Mouse (Mus musculus) lung, embryonic 15.5 days (tissue): ENCODE measurements around the gene Gm5475. TPM values are rescaled to one million over a fixed set of nuclear protein-coding genes. Genes with fewer than 3 reads are reported as not detected.

Experiments
- ATAC-seq: fragments of 200-750 bp; cut with Nextera tagmentation; 2 replicates; pipeline ENCODE4 v1.8.0; 2017; ENCODE audit warnings: moderate number of reproducible peaks, borderline replicate concordance; ENCODE audit not compliant: low FRiP score, low TSS enrichment; ENCODE audit errors: extremely low read depth
- H3K27ac ChIP-seq: fragments of 300-500 bp; sonication (generic); 2 replicates; pipeline ENCODE4 v1.5.1; 2015; ENCODE audit warnings: moderate library complexity, mild to moderate bottlenecking, inconsistent platforms
- H3K27me3 ChIP-seq: fragments of 300-500 bp; sonication (generic); 2 replicates; pipeline ENCODE4 v1.6.1; 2015; ENCODE audit warnings: inconsistent platforms
- H3K36me3 ChIP-seq: fragments of 300-500 bp; sonication (generic); 2 replicates; pipeline ENCODE4 v1.6.1; 2015; ENCODE audit warnings: inconsistent platforms
- H3K4me1 ChIP-seq: fragments of 300-500 bp; sonication (generic); 2 replicates; pipeline ENCODE4 v1.6.1; 2015; ENCODE audit warnings: inconsistent platforms
- H3K4me2 ChIP-seq: fragments of 300-500 bp; sonication (generic); 2 replicates; pipeline ENCODE4 v1.6.1; 2015; ENCODE audit warnings: inconsistent platforms, mild to moderate bottlenecking, moderate library complexity
- H3K4me3 ChIP-seq: fragments of 300-500 bp; sonication (generic); 2 replicates; pipeline ENCODE4 v1.5.1; 2015; ENCODE audit warnings: mild to moderate bottlenecking, inconsistent platforms
- H3K9ac ChIP-seq: fragments of 300-500 bp; sonication (generic); 2 replicates; pipeline ENCODE4 v1.6.1; 2015; ENCODE audit warnings: inconsistent platforms
- H3K9me3 ChIP-seq: fragments of 300-500 bp; sonication (generic); 2 replicates; pipeline ENCODE4 v1.6.1; 2016; ENCODE audit warnings: inconsistent platforms
- WGBS: fragments of 180-500 bp; shearing (Covaris S2); methylation state at CpG from one replicate; pipeline ENCODE4 v1.1.7; 2015; 5-methylcytosine and 5-hydroxymethylcytosine counted together
- polyA plus RNA-seq: library from polyadenylated mRNA; unstranded; fragments of >200 nt; fragmentation: Nextera tagmentation; extraction: Ambion mirVana; gene quantifications from 2 replicates; pipeline ENCODE4 v1.2.1, GENCODE M21; 2015

The Gm5475 gene
- polyA plus RNA-seq, 1 experiment from 2014 or later, result 0.06 TPM

GRCm38 (mm10) chr15:100458055-100458454 is 36.1 kb downstream of the Gm5475 start:
- no peaks in the 10 kb centered on the region for H3K4me1 ChIP-seq

GRCm38 (mm10) chr15:100460942-100461341 is 39.0 kb downstream of the Gm5475 start:
- Histone ChIP-seq H3K4me1 (no peaks in the 10 kb centered on the region), H3K36me3 (no peaks in the 10 kb centered on the region), H3K4me2 (peak overlapping the region; percentile 37), H3K4me3 (no peak overlapping the region), H3K9ac (no peak overlapping the region), H3K27ac (no peak overlapping the region), H3K27me3 (peaks cover 11% of the 10 kb centered on the region), H3K9me3 (no peaks in the 10 kb centered on the region)
- no peak; the same call in 1 of the 2 replicates for ATAC-seq
- 8% methylated on average over 12 of the region's 12 CpGs for WGBS

More at GRCm38 (mm10) chr15:100458055-100458454, 36.1 kb downstream of the Gm5475 start:
- no peaks in the 10 kb centered on the region for H3K9me3 ChIP-seq
- no peak overlapping the region for H3K27ac ChIP-seq
- ATAC-seq, result no peak
- H3K9ac ChIP-seq, result no peak overlapping the region
- H3K4me3 ChIP-seq, result no peak overlapping the region
- H3K36me3 ChIP-seq, result no peaks in the 10 kb centered on the region
- 38% methylated on average over 10 of the region's 10 CpGs for WGBS
- H3K4me2 ChIP-seq, result no peak overlapping the region
- H3K27me3 ChIP-seq, result peaks cover 11% of the 10 kb centered on the region

- H3K36me3 ChIP-seq, result no peaks in the 10 kb centered on the region
- peaks cover 11% of the 10 kb centered on the region for H3K27me3 ChIP-seq
- no peak overlapping the region for H3K27ac ChIP-seq
- WGBS, result 66% methylated on average over 9 of the region's 9 CpGs
- no peaks in the 10 kb centered on the region for H3K4me1 ChIP-seq
- no peak overlapping the region for H3K4me3 ChIP-seq
- no peak overlapping the region for H3K9ac ChIP-seq
- no peak overlapping the region for H3K4me2 ChIP-seq
- ATAC-seq, result no peak
- no peaks in the 10 kb centered on the region for H3K9me3 ChIP-seq
Measured at GRCm38 (mm10) chr15:100461646-100462045, 39.7 kb downstream of the Gm5475 start.

DNA sequence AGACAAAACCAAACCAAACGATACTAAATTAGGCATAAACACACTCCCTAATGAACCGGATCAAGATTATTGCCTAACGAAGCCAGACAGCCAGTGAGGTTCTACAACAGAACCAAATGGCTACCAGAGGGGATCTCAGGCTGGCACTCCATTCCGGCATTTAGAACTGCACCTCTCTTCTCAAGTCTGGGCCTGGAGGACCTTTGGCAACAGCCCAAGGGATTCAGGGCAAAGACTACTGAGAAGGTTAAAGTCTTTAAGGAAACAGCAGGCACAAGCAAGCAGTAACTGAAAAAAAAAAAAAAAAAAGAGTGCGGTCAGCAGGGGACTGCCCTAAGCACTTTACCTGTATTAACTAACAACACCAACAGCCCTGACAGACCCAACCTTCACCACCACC is 40.1 kb downstream of the Gm5475 start:
- Histone ChIP-seq H3K4me1 (no peaks in the 10 kb centered on the region), H3K27ac (no peak overlapping the region), H3K9me3 (no peaks in the 10 kb centered on the region), H3K4me2 (no peak overlapping the region), H3K4me3 (no peak overlapping the region), H3K36me3 (no peaks in the 10 kb centered on the region), H3K9ac (no peak overlapping the region), H3K27me3 (peaks cover 11% of the 10 kb centered on the region)
- 86% methylated on average over 5 of the region's 5 CpGs for WGBS
- ATAC-seq, result no peak

- Histone ChIP-seq H3K4me1 (peaks cover 8% of the 10 kb centered on the region), H3K27me3 (0 out of 2 replicates have a peak, but pooled peaks cover 6% of the 10 kb centered on the region), H3K4me3 (no peak overlapping the region), H3K9me3 (no peaks in the 10 kb centered on the region), H3K4me2 (no peak overlapping the region), H3K9ac (no peak overlapping the region), H3K27ac (no peak overlapping the region), H3K36me3 (no peaks in the 10 kb centered on the region)
- 22% methylated on average over 6 of the region's 6 CpGs for WGBS
- ATAC-seq, result no peak
Measured at GRCm38 (mm10) chr15:100463712-100464111, 41.8 kb downstream of the Gm5475 start.

- no peak overlapping the region for H3K4me3 ChIP-seq
- H3K9ac ChIP-seq, result no peak overlapping the region
- no peaks in the 10 kb centered on the region for H3K27me3 ChIP-seq
- H3K4me2 ChIP-seq, result no peak overlapping the region
- no peaks in the 10 kb centered on the region for H3K36me3 ChIP-seq
- WGBS, result 62% methylated on average over 2 of the region's 2 CpGs
- no peak for ATAC-seq
- peaks cover 20% of the 10 kb centered on the region for H3K4me1 ChIP-seq
- H3K9me3 ChIP-seq, result no peaks in the 10 kb centered on the region
- no peak overlapping the region for H3K27ac ChIP-seq
Measured at GRCm38 (mm10) chr15:100465432-100465831, 43.5 kb downstream of the Gm5475 start.

GRCm38 (mm10) chr15:100467738-100468137 is 45.8 kb downstream of the Gm5475 start:
- no peak overlapping the region for H3K9ac ChIP-seq
- 32% methylated on average over 8 of the region's 8 CpGs for WGBS
- peak overlapping the region; percentile 93; the same call in 1 of the 2 replicates for H3K4me2 ChIP-seq

GRCm38 (mm10) chr15:100468295-100469188 is 46.6 kb downstream of the Gm5475 start, which contains the start of gene Letmd1:
TSS of gene Letmd1 (plus strand) at chr15:100469023.
- Histone ChIP-seq H3K4me3 (peak within 1 kb of the TSS; percentile 83), H3K4me2 (peak within 1 kb of the TSS; percentile 93), H3K9ac (peak within 1 kb of the TSS; percentile 90), H3K27me3 (no peaks in the 10 kb centered on the region), H3K27ac (peak within 1 kb of the TSS; percentile 69), H3K36me3 (peaks cover 14% of the 10 kb centered on the region; the same call in 1 of the 2 replicates), H3K4me1 (peaks cover 20% of the 10 kb centered on the region), H3K9me3 (no peaks in the 10 kb centered on the region)
- ATAC-seq, result peak; percentile 93
- under 1% methylated on average over 82 of the region's 84 CpGs for WGBS

More at GRCm38 (mm10) chr15:100467738-100468137, 45.8 kb downstream of the Gm5475 start:
- H3K4me1 ChIP-seq, result peaks cover 20% of the 10 kb centered on the region
- ATAC-seq, result no peak
- H3K9me3 ChIP-seq, result no peaks in the 10 kb centered on the region
- H3K36me3 ChIP-seq, result peaks cover 10% of the 10 kb centered on the region; the same call in 1 of the 2 replicates
- H3K27me3 ChIP-seq, result no peaks in the 10 kb centered on the region
- H3K4me3 ChIP-seq, result no peak overlapping the region; the same call in 1 of the 2 replicates
- H3K27ac ChIP-seq, result no peak overlapping the region

GRCm38 (mm10) chr15:100469189-100469545 is 47.2 kb downstream of the Gm5475 start:
- H3K4me1 ChIP-seq, result peaks cover 20% of the 10 kb centered on the region
- peak overlapping the region; percentile 90 for H3K9ac ChIP-seq
- WGBS, result under 1% methylated on average over 19 of the region's 19 CpGs
- H3K4me2 ChIP-seq, result peak overlapping the region; percentile 93
- H3K27me3 ChIP-seq, result no peaks in the 10 kb centered on the region
- H3K36me3 ChIP-seq, result peaks cover 16% of the 10 kb centered on the region; the same call in 1 of the 2 replicates
- ATAC-seq, result peak; percentile 16
- H3K4me3 ChIP-seq, result peak overlapping the region; percentile 83
- peak overlapping the region; percentile 69 for H3K27ac ChIP-seq
- no peaks in the 10 kb centered on the region for H3K9me3 ChIP-seq

GRCm38 (mm10) chr15:100470037-100470436 is 48.1 kb downstream of the Gm5475 start:
- no peak for ATAC-seq
- Histone ChIP-seq H3K9ac (peak overlapping the region; percentile 90), H3K9me3 (no peaks in the 10 kb centered on the region), H3K4me3 (peak overlapping the region; percentile 83), H3K4me2 (peak overlapping the region; percentile 93), H3K4me1 (peaks cover 20% of the 10 kb centered on the region), H3K27ac (no peak overlapping the region), H3K36me3 (peaks cover 23% of the 10 kb centered on the region), H3K27me3 (no peaks in the 10 kb centered on the region)
- 51% methylated on average over 10 of the region's 10 CpGs for whole genome bisulfite sequencing

- no peak for ATAC-seq
- H3K27me3 ChIP-seq, result no peaks in the 10 kb centered on the region
- H3K4me3 ChIP-seq, result no peak overlapping the region
- WGBS, result 63% methylated on average over 7 of the region's 7 CpGs
- no peak overlapping the region for H3K4me2 ChIP-seq
- H3K36me3 ChIP-seq, result peaks cover 60% of the 10 kb centered on the region
- H3K4me1 ChIP-seq, result peaks cover 11% of the 10 kb centered on the region
- H3K9me3 ChIP-seq, result no peaks in the 10 kb centered on the region
- no peak overlapping the region for H3K27ac ChIP-seq
- no peak overlapping the region for H3K9ac ChIP-seq
Measured at GRCm38 (mm10) chr15:100473926-100474503, 52.1 kb downstream of the Gm5475 start.
